Mouse (Mus musculus): ENCODE results near the gene Dbndd2.

DNA sequence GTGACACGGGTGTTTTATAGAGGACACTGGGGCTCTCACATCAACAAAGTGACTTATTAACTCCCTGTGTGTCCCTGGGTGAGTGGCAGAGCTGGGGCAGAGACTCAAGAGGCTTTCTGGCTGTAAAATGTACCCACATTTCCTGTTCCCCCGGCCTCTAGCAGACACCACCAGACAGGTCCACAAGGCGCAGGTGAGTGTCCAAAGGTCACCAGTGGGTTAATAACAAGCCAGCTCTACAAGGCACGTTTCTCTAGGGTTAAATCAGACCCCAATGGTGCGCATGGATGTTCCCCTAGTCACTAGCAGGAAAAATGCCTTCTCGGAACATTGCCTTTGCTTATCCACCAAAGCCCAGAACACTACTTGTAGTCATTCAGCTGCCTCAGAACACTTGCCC is 48.2 kb upstream of the Dbndd2 start:
- no peak for TF ChIP-seq CTCF (IDR thresholded peaks at IDR 0.05; ENCODE audit: low read depth, low read length)
- TF ChIP-seq POLR2AphosphoS5 (IDR thresholded peaks at IDR 0.05; ENCODE audit: insufficient replicate concordance, low read depth, low read length): no peak
- no peak for TF ChIP-seq GATA1 (IDR thresholded peaks at IDR 0.05; ENCODE audit: borderline replicate concordance, low read length)

All from G1E (cell line).